Mouse (Mus musculus) kidney, embryonic 15.5 days (tissue): ENCODE results near the gene Zfp13. TPM values are rescaled to one million over a fixed set of nuclear protein-coding genes. Genes with fewer than 3 reads are reported as not detected.
A peak's percentile ranks its signal among the peaks of the same experiment; 100 is the strongest.

Experiments used
- ATAC-seq: fragments of 200-750 bp; cut with Nextera tagmentation; replicated peaks from 2 replicates; pipeline ENCODE4 v1.8.0; 2017; ENCODE audit warnings: moderate TSS enrichment; ENCODE audit not compliant: low FRiP score
- H3K27ac ChIP-seq: fragments of 300-500 bp; sonication (generic); 2 replicates; pipeline ENCODE4 v1.5.1; 2015; ENCODE audit warnings: mild to moderate bottlenecking, inconsistent platforms
- H3K27me3 ChIP-seq: fragments of 300-500 bp; sonication (generic); 2 replicates; pipeline ENCODE4 v1.6.1; 2015; ENCODE audit warnings: inconsistent platforms
- H3K36me3 ChIP-seq: fragments of 300-500 bp; sonication (generic); 2 replicates; pipeline ENCODE4 v1.6.1; 2015; ENCODE audit warnings: inconsistent platforms
- H3K4me1 ChIP-seq: fragments of 300-500 bp; sonication (generic); 2 replicates; pipeline ENCODE4 v1.6.1; 2015; ENCODE audit warnings: inconsistent platforms
- H3K4me2 ChIP-seq: fragments of 300-500 bp; sonication (generic); 2 replicates; pipeline ENCODE4 v1.6.1; 2015; ENCODE audit warnings: moderate library complexity, mild to moderate bottlenecking, inconsistent platforms
- H3K4me3 ChIP-seq: fragments of 300-500 bp; sonication (generic); replicated peaks from 2 replicates; pipeline ENCODE4 v1.5.1; 2015; ENCODE audit warnings: mild to moderate bottlenecking, inconsistent platforms
- H3K9ac ChIP-seq: fragments of 300-500 bp; sonication (generic); 2 replicates; pipeline ENCODE4 v1.6.1; 2015; ENCODE audit warnings: mild to moderate bottlenecking, inconsistent platforms
- H3K9me3 ChIP-seq: fragments of 300-500 bp; sonication (generic); replicated peaks from 2 replicates; pipeline ENCODE4 v1.6.1; 2016; ENCODE audit warnings: inconsistent platforms
- WGBS: fragments of 180-500 bp; shearing (Covaris S2); methylation state at CpG from one replicate; pipeline ENCODE4 v1.1.7; 2015; ENCODE audit warnings: mixed read lengths; 5-methylcytosine and 5-hydroxymethylcytosine counted together
- polyA plus RNA-seq: library from polyadenylated mRNA; unstranded; fragments of >200 nt; fragmentation: Nextera tagmentation; extraction: Ambion mirVana; gene quantifications from 2 replicates; pipeline ENCODE4 v1.2.1, GENCODE M21; 2015

The Zfp13 gene
- polyA plus RNA-seq, 1 experiment from 2014 or later: 16.3 TPM

DNA sequence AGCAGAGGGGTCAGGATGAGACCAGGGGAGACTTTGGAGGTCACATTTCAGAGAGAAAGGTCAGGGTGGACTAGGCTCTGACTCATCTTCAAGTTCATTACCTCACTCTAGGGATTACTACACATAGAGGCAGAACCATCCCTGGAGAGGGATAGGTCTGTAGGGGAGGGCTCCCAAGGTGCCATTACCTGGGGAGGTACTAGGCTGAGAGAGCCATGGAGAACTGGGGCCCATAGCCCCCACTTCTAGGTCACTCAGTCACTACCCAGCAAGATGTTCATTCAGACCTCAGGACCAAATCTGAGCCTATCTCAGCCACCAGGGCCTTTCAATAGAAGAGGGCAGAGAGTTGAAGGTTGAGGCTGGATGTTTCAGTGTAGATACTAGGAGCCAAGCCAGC is 45.0 kb downstream of the Zfp13 start:
- no peak for ATAC-seq
- H3K27ac ChIP-seq: no peak overlapping the region
- peaks cover 18% of the 10 kb centered on the region for H3K4me1 ChIP-seq
- no peak overlapping the region for H3K9ac ChIP-seq
- H3K27me3 ChIP-seq: no peaks in the 10 kb centered on the region
- peaks cover 49% of the 10 kb centered on the region for H3K36me3 ChIP-seq
- H3K9me3 ChIP-seq: no peaks in the 10 kb centered on the region
- no peak overlapping the region for H3K4me2 ChIP-seq
- no peak overlapping the region for H3K4me3 ChIP-seq

DNA sequence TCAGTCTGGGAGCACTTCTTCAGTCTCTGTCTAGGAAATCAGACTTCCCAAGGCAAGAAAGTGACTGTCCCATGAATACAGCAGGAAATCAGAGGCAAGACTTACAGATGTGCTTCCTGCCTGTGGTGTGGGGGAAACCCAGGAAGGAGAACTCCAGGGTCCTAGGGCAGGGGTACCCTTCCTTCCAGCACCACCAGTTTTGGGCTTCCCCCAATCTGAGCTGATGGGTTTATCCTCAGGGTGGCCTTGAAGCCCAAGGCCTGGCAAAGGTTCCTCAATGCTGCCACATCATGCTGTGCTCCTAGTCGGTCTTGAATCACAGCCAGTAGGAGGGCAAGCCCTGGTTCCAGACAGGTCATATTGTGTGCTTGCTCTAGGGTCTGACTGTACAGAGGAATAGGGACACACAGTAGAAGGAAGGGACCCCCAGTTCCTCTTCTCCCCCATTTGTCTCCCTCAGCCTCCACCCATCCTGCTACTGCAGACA is 45.6 kb downstream of the Zfp13 start:
- no peak for ATAC-seq
- peaks cover 23% of the 10 kb centered on the region for H3K4me1 ChIP-seq

DNA sequence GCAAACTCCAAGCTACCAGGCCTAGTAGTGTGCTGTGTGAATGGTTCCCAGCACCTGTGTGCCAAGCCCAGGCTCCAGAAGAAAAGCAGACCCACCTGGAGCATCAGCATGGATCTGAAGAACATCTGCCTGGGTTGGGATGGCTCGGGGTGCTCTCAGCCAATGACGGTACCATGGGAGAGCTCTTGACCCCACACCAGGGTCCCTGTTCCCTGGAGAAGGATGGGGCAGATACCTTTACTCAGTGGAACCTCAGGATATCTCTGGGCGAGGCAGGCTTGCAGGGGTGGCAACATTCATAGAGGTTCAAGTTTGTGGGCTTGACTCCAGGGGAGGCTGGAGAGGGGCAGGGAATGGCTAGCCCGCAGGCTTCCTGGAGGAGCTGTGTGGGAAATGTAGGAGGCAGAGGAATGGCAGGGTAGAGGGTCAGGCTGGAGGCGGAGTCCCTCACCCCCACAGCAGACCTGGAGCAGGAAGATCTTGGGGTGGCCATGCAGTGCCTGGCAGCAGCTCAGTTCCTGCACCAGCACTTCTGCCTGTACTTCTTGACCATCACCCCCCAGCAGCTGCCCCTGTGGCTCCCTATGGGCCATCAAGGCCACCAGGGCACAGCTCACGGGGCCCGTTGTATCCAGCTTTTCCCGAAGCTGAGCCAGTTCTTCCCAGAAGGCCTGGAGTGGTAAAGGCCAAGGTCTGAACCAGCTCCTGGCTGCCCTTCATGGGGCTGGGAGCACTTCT is 46.2 kb downstream of the Zfp13 start:
- 87% methylated on average over 8 of the region's 8 CpGs for WGBS
- H3K27ac ChIP-seq: no peak overlapping the region
- no peak overlapping the region for H3K4me2 ChIP-seq
- no peak overlapping the region for H3K4me3 ChIP-seq
- peaks cover 37% of the 10 kb centered on the region for H3K36me3 ChIP-seq
- peaks cover 23% of the 10 kb centered on the region for H3K4me1 ChIP-seq
- ATAC-seq: no peak
- no peak overlapping the region for H3K9ac ChIP-seq
- no peaks in the 10 kb centered on the region for H3K27me3 ChIP-seq
- no peaks in the 10 kb centered on the region for H3K9me3 ChIP-seq

More for the DNA sequence above, 45.6 kb downstream of the Zfp13 start:
- no peak overlapping the region for H3K27ac ChIP-seq
- H3K9me3 ChIP-seq: no peaks in the 10 kb centered on the region
- H3K4me2 ChIP-seq: no peak overlapping the region
- no peak overlapping the region for H3K9ac ChIP-seq
- H3K27me3 ChIP-seq: no peaks in the 10 kb centered on the region
- 71% methylated on average over 1 of the region's 1 CpGs for WGBS
- H3K4me3 ChIP-seq: no peak overlapping the region
- H3K36me3 ChIP-seq: peaks cover 43% of the 10 kb centered on the region

DNA sequence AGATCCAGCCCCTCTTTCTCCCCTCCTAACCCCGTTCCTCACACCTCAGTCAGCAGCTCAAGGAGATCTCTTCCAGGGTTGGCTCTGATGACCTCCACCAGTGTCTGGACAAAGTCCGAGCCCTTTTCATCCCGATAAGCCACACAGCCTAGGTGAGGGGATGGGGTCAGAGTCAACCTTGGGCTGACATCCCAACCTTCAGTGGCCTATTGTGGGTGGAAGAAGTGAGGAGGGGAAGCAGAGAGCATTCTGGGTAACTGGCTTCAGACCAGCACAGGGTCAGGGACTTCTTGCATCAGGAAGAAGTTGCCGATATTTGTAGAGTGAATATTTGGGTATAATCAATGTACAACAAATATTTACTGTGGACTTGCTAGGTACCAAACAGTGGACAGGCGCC is 47.3 kb downstream of the Zfp13 start:
- H3K9me3 ChIP-seq: no peaks in the 10 kb centered on the region
- H3K36me3 ChIP-seq: peaks cover 26% of the 10 kb centered on the region
- WGBS: 65% methylated on average over 5 of the region's 5 CpGs
- H3K9ac ChIP-seq: no peak overlapping the region
- no peak for ATAC-seq
- H3K4me1 ChIP-seq: peaks cover 23% of the 10 kb centered on the region
- H3K4me3 ChIP-seq: no peak overlapping the region
- H3K4me2 ChIP-seq: no peak overlapping the region
- no peaks in the 10 kb centered on the region for H3K27me3 ChIP-seq
- H3K27ac ChIP-seq: no peak overlapping the region

DNA sequence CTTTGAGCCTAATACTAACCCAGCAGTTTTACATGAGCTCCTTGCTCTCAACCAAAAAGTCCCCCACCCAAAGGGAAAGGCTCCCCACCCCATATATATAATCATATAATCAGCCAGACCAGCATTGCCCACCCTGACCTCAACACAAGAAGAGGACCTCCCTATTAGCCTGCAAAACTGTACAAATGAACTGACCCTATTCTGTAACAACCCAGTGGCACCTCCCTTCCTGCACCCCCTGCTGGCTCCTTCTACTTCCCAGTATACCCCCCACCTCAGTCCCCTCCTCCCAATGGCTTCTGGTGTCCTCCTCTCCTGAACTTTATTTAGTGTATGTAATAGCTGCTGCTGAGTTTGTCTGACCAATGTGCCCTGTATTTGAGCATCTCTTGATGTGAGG is 47.9 kb downstream of the Zfp13 start:
- Histone ChIP-seq H3K4me3 (peak overlapping the region; percentile 69), H3K9ac (peak overlapping the region; percentile 57; the same call in 1 of the 2 replicates), H3K9me3 (no peaks in the 10 kb centered on the region), H3K4me2 (peak overlapping the region; percentile 83), H3K36me3 (peaks cover 20% of the 10 kb centered on the region), H3K27ac (no peak overlapping the region), H3K4me1 (peaks cover 23% of the 10 kb centered on the region), H3K27me3 (no peaks in the 10 kb centered on the region)
- no peak for ATAC-seq

DNA sequence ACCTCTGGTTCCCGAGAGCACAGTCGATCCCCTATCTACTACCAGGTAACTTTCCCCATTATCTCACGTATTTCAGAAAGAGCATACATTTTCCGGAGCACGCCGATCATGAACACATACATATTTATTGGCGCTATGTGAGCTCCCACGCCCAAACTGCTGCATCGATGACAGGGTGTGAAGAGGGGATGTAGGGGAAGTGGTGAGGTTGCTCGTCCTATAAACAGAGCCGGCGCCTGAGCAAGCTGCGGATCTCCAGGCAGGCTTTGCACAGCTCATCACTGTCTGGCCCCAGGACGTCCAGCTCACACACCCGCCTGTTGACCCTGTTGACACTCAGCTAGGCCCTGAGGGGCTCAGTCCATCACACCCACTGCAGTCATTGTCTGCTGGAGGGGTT is 48.4 kb downstream of the Zfp13 start:
- Histone ChIP-seq H3K27ac (peak overlapping the region; percentile 88), H3K36me3 (peaks cover 16% of the 10 kb centered on the region), H3K4me2 (peak overlapping the region; percentile 83), H3K9ac (peak overlapping the region; percentile 57), H3K4me1 (peaks cover 23% of the 10 kb centered on the region), H3K9me3 (no peaks in the 10 kb centered on the region), H3K4me3 (peak overlapping the region; percentile 69), H3K27me3 (no peaks in the 10 kb centered on the region)
- peak; percentile 20 for ATAC-seq
- under 1% methylated on average over 15 of the region's 15 CpGs for WGBS

DNA sequence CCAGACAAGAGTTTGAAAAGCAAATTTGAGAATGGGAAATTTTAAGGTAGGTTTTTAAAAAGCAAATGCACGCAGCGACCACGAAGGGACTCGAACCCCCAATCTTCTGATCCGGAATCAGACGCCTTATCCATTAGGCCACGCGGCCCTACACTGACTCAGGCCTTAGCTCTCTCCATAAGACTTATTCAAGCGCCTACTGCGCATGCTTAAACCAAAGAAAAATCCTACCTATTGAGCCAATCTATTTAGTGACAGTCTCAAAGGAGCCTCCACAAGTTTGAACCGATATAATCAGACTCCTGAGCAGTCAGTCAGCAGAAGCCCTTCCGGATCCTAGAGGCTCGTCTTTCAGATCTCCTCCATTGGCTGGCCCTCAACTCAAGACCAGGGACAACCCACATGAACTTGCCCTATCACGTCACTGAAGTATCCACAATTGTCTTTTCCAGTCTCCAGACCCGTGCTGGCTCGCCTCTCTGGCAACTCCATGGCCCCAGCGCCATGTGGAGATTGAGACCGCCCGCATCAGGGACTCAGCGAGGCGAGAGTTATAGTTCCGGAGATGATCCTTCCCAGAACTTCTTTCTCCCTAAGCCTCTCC is 49.0 kb downstream of the Zfp13 start:
- ATAC-seq: peak; percentile 64
- WGBS: under 1% methylated on average over 22 of the region's 22 CpGs
- Histone ChIP-seq H3K4me1 (peaks cover 18% of the 10 kb centered on the region), H3K4me3 (peak overlapping the region; percentile 69), H3K27me3 (no peaks in the 10 kb centered on the region), H3K9ac (peak overlapping the region; percentile 57), H3K4me2 (peak overlapping the region; percentile 83), H3K9me3 (no peaks in the 10 kb centered on the region), H3K36me3 (peaks cover 10% of the 10 kb centered on the region), H3K27ac (peak overlapping the region; percentile 88)

DNA sequence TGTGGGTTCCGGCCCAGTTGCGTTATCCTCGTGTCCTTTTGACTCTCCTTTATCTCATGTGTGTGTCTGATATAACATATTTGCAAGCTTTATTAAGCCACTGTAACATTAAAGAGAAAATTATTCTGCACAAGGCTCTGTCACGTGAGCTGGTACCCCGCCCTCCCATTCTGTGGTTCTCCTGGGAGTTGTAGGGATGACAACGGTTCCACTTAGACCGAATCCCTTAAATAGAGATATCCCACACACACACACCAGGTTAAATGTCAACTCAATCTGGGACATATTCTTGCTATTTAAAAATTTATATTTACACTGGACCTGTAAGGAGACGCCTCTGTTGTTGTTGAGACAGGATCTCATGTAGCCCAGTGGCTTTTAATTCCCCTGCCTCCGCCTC is 49.8 kb downstream of the Zfp13 start:
- 4% methylated on average over 9 of the region's 9 CpGs for WGBS

DNA sequence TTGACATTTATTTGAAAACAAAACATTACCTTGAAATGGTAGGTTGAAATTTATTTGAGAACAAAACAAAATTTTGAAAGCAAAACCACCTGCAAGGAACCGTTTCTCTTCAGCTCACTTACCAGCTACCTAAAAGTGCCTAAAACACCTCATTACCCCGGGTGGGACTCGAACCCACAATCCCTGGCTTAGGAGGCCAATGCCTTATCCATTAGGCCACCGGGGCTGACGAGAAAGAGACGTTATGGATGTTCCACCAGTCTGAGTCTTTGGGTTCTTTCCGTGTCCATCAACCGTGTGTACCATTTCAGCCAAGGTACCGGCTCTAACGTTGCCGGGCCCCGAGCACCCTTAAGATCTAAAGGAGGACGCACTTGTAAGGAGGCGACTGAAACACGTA is 50.7 kb downstream of the Zfp13 start:
- peak overlapping the region; percentile 69 for H3K4me3 ChIP-seq
- H3K4me1 ChIP-seq: peaks cover 18% of the 10 kb centered on the region
- peak; percentile 24 for ATAC-seq
- H3K27me3 ChIP-seq: no peaks in the 10 kb centered on the region
- no peak overlapping the region for H3K27ac ChIP-seq
- peak overlapping the region; percentile 83 for H3K4me2 ChIP-seq
- no peaks in the 10 kb centered on the region for H3K9me3 ChIP-seq
- no peak overlapping the region for H3K9ac ChIP-seq
- WGBS: 1% methylated on average over 15 of the region's 15 CpGs
- no peaks in the 10 kb centered on the region for H3K36me3 ChIP-seq

More for the DNA sequence above, 49.8 kb downstream of the Zfp13 start:
- Histone ChIP-seq H3K36me3 (peaks cover 1% of the 10 kb centered on the region; the same call in 1 of the 2 replicates), H3K27ac (no peak overlapping the region), H3K27me3 (no peaks in the 10 kb centered on the region), H3K4me2 (peak overlapping the region; percentile 83), H3K9ac (peak overlapping the region; percentile 14; the same call in 1 of the 2 replicates), H3K4me3 (peak overlapping the region; percentile 69), H3K4me1 (peaks cover 16% of the 10 kb centered on the region), H3K9me3 (no peaks in the 10 kb centered on the region)
- no peak for ATAC-seq

DNA sequence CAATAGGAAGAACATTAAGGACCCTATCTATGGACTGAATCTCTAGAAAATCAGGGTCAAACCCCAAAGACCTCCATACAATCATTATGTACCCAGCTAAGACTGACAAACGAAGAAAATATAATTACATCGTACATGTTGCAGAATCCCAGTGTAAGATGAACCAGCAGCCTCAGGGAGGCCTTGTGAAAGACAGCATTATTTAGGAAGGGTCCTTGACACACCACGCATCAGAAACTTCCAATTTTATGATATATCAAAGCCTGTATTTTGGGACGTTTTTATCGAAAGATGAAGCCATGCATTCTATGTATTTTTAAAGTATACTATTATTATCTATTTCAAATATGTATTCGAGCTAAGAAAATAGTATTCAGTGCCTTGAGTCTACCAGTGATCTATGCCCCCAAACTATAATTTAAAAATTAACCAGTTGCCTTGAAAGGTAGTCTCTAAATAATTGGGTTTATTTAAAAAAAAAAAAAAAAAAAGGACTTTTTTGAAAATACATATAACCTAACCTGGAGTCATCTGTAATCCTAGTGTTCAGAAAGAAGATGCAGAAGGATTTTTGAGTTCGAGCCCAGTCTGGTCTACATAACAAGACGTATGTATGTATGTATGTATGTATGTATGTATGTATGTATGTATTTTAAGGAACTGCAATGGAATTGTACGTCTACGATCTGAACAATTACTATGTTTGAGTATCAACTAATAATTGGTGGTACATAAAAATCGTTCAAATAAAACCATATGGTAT is 51.4 kb downstream of the Zfp13 start:
- H3K27ac ChIP-seq: no peak overlapping the region
- peaks cover 24% of the 10 kb centered on the region for H3K4me1 ChIP-seq
- 51% methylated on average over 11 of the region's 11 CpGs for WGBS
- H3K4me2 ChIP-seq: peak overlapping the region; percentile 83
- H3K9me3 ChIP-seq: no peaks in the 10 kb centered on the region
- no peaks in the 10 kb centered on the region for H3K27me3 ChIP-seq
- H3K4me3 ChIP-seq: peak overlapping the region; percentile 69
- no peaks in the 10 kb centered on the region for H3K36me3 ChIP-seq
- H3K9ac ChIP-seq: no peak overlapping the region
- ATAC-seq: no peak

DNA sequence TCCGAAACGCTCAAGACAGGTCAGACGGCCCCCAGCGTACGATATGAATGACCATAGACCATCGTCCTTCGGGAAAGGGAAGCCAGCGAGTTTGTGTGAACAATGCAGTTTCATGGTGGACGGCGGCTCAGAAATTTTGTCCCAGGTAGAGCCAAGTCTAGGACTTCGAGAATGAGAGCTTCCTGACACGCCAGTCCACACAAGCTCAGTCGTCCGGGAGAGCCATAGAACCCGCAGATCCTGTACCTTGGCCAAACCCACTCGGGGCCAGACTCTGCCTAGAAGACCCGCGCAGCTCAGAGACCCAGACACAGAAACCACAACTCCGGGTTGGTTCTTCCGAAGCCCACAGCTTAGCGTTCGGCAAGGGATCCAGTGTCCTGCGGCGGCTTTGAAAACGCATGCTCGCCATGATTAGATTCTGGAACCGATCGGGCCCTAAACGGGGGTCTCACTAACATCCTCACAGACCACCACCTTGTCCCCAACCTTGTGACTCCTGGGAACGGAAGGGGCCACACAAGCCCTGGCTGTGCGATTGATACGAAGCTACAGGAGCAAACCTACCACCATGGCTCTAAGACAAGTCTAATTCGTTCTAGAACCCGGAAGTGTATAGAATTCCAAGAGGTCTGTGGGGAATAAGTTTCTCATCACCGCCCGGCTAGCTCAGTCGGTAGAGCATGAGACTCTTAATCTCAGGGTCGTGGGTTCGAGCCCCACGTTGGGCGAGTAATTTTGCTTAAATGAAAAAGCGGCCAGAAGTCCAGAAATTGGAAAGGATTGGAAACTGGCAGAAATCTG is 52.4 kb downstream of the Zfp13 start:
- Histone ChIP-seq H3K9me3 (no peaks in the 10 kb centered on the region), H3K27ac (peak overlapping the region; percentile 85)

More for the DNA sequence above, 52.4 kb downstream of the Zfp13 start:
- under 1% methylated on average over 42 of the region's 42 CpGs for WGBS
- Histone ChIP-seq H3K4me3 (peak overlapping the region; percentile 63), H3K36me3 (no peaks in the 10 kb centered on the region), H3K4me2 (peak overlapping the region; percentile 56), H3K9ac (peak overlapping the region; percentile 74), H3K4me1 (peaks cover 32% of the 10 kb centered on the region), H3K27me3 (no peaks in the 10 kb centered on the region; the same call in 1 of the 2 replicates)
- peak; percentile 44 for ATAC-seq
